Mouse (Mus musculus): ENCODE results near the gene Tfcp2. TPM values are rescaled to one million over a fixed set of nuclear protein-coding genes. Genes with fewer than 3 reads are reported as not detected.
A peak's percentile ranks its signal among the peaks of the same experiment; 100 is the strongest.
"Not testable (repeated sequence)": the region's sequence is repeated elsewhere in the genome, so short reads cannot be mapped to it uniquely, and the experiment has no call there.

Tfcp2 gene
- polyA plus RNA-seq, 1 experiment from 2014 or later, result 8.4 TPM

DNA sequence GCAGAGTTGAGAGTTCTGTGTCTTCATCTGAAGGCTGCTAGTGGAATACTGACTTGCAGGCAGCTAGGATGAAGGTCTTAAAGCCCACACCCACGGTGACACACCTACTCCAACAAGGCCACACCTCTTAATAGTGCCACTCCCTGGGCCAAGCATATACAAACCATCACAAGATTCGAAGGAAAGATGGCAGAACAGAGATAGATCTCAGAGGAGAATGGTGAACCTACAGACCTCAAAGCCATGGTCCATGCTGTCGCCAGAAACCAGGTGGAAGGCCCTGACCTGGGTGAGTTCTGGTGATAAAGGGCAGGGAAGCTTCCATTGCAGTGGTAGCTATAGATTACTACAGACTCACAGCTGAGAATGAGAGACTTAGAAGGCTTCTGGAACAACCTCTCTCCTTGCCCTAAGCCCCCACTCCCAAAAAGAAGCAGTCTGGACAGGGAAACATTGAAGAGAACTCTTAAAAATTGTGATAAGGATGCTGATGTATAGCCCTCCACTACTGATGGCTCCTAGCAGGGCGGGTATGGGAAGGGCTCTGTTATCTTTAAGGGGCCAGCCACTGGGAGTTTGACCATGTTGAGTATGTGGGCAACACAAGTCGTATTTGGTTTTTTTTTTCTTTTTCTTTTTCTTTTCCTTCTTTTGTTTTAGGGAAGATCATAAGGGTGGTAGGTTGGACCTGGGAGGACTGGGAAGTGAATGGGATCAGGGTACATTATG is 6.1 kb upstream of the Tfcp2 start:
- DNase-seq (ENCODE audit: low spot score), result no peak

- no peak for DNase-seq (ENCODE audit: low spot score)
These were observed 4.6 kb upstream of the Tfcp2 start for GRCm38 (mm10) chr15:100556378-100556777.

DNA sequence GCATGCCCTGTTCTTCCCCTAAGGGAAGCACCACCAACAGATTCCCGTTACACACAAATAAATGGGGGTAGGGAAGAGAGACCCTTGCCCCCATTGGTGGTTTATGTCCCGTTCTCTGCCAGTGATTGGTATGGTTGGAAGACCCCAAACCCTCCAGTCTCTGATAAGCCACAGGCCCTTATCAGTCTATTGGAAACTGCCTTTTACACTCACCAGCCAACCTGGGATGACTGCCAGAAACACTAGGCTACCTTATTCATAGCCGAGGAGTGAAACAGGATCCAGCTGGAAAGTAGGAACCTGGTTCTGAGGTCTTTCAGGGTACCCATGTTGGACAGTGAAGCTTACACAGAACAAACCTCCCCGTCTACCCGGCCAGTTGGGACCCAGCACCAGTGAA is 4.2 kb upstream of the Tfcp2 start:
- no peak for DNase-seq (ENCODE audit: low spot score)

DNA sequence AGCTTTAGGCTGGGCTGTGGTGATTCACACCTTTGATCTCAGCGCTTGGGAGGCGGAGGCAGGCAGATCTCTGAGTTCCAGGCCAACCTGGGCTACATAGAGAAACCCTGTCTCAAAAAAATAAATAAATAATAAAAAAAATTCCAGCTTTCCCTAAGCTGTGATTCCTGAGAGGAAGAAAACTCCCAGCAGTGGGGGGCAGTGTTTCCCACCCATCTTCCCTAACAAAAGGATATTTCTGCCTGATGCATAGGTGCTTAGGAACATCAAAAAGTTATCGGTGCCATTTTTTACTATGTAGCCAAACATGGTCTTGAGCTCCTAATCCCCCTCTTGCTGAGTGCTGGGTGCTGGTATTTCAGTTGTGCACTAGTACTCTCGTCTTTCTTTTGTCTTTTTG is 1.5 kb downstream of the Tfcp2 start:
- DNase-seq (ENCODE audit: low spot score), result no peak

DNA sequence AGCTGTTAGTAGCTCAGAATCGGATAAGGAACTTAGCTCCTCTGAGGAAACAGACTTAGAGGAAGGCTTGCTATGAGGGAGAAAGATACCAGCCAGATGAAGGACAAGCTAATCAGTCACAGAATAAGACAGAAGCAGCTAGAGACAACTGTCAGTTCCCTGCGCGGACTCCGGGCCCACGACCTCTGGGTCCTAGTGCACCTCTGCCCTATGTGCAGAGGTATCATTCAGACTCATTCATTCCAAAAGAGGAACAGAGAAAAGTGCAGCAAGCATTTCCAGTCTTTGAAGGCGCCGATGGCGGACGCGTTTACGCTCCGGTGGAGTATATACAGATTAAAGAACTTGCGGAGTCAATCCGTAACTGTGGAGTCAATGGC is 8.2 kb downstream of the Tfcp2 start:
- not testable (repeated sequence) for DNase-seq (ENCODE audit: low spot score)

DNA sequence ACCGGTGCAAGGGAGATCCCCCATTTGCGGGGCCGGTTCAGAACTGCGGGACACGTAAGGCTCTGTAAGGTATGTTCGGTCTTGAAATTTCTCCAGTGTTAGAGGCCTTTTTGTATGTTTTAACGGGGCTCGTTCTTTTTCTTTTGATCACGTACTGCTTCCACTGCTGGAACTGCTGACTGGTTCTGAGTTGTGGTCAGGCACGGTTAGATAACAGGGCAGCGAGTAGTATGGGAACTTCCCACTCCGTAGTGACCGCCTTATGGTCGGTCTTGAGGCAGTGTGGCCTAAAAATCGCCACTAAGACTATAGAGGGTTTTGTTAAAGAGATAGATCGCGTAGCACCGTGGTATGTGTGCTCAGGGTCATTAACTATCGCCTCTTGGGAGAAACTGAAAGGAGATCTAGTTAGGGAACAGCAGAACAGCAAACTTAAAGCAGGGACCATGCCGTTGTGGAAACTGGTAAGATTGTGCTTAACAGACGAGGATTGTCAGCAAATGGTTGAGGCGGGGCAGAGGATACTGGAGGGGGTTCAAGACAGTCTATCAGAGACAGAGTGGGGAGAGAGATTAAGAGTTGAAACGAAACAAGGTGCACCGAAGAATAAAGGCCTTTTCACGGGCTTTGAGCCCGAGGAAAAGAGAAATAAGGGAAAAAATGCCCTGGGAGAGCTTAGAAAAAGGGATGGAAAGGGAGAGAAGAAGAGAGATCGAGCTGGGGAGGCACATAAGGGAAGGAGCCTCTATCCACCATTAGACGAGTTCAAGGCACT is 8.7 kb downstream of the Tfcp2 start:
- DNase-seq (ENCODE audit: low spot score), result not testable (repeated sequence)

DNA sequence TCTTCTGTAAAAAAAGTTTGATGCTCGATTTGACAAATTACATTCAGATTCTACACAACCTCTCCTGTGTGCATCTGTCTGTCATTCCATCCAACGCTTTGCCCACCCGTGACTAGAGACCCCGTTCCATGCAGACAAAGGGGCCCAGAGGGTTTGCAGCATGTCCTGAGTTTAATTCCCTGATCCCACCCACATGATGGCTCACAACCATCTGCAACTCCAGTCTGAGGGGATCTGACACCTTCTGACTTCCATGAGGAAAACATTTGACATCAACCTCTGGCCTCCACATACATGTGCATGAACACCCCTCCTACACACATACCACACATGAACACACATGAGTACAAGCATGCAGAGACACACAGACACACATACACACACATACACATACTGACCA is 10.4 kb downstream of the Tfcp2 start:
- DNase-seq (ENCODE audit: low spot score), result no peak

- DNase-seq (ENCODE audit: low spot score), result not testable (repeated sequence)
These were observed 10.8 kb downstream of the Tfcp2 start for GRCm38 (mm10) chr15:100541001-100541400.

- DNase-seq (ENCODE audit: low spot score), result peak; percentile 31
These were observed 12.4 kb downstream of the Tfcp2 start for GRCm38 (mm10) chr15:100539411-100539810.

DNA sequence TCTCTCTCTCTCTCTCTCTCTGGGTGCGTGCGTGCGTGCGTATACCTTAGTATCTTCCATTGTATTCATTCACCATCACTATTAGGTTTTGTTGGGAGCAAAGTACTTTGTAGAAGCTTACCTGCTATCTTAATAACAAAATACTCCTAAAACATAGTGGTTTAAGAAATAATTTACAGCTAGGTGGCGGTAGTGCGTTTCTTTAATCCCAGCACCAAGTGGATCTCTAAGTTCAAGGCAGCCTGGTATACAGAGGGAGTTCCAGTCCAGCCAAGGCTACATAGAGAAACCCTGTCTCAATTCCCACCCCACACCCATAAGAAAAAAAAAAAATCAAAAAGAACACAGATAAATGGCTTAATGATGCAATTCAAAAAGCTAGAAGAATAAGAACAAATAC is 13.9 kb downstream of the Tfcp2 start:
- peak; percentile 77 for DNase-seq (ENCODE audit: low spot score)

DNA sequence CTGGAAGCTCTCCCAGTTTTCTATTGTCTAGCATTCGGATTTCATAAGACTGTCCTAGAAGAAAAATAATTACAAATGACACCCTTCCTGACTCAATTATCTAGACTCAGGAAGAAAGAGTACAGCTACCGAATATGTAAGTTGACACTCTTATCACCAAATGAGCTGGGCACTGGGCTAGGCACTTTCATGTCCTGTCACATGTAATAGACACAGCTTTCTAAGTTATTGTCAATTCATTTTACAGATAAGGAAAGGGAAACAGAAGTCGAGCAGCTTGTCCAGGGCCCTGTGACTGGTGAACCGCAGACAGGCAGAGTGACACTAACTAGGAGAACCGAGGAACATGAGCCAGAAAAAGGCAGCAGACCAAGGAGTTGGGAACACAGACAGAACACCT is 23.9 kb downstream of the Tfcp2 start:
- DNase-seq (ENCODE audit: low spot score), result no peak

DNA sequence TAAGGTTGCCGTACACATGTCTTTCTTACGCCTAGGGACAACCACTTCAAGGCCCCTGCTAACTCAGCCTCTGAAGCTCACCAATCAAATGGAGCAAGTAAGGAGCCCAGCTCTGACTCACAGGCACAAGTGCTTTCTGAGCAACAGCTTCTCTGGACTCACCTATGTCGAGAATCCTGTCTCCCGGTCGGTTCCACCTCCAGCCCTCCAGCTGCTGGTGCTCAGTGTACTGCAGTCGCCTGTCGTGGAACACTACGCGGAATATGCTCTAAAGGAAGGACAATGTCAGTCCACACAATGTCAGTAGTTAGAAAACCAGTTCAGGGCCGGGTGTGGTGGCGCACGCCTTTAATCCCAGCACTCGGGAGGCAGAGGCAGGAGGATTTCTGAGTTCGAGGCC is 26.4 kb downstream of the Tfcp2 start:
- no peak for DNase-seq (ENCODE audit: low spot score)

DNA sequence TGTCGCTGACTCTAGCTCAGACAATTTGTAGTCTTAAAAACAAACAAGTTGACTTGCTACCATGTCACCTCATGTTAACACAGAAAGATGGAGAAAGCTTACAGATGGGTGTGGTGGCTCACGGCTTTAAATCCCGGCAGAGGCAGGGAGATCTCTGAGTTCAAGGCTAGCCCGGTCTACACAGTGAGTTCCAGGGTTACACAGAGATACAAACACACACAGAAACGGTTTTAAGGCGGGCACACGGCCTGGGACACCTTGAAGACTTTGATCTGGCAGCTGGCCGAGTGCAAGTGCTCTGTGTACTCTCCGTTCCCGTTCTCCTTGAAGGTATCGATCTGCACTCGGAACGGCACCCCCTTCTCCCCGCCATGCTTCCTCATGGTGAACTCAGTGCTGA is 31.5 kb downstream of the Tfcp2 start:
- DNase-seq (ENCODE audit: low spot score), result no peak

DNA sequence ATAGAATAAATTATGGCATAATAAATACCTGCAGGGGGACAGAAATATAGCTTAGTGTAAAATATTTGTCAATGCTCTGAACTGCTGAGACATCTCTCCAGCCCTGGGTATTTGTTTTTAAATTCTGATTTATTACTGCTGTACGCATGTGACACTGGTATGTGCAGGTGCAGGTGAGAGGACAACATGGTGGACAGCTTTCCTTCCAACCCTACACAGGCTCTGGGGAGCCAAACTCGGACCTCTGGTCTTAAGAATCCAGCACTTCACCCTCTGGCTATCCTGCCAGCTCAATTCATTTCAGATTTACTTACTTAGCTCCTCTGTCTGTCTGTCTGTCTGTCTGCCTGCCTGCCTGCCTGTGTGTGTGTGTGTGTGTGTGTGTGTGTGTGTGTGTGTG is 36.7 kb downstream of the Tfcp2 start:
- no peak for DNase-seq (ENCODE audit: low spot score)

DNA sequence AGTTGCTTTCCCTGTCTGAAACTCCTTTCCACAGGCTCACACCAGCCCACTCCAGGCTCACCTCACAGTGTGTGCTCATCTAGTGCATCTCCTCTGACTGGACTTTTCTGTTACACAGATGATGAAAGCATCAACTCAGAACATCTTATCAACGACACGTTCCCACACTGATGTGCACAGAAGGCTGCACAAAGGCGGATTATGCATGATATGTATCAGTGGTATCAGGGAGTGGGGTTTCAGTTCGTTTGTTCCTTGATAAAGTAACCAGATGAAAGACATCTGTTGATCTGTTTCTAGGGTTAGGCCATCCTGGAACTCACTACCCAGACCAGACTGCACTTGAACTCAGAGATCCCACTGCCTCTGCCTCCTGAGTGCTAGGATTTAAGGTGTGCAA is 38.4 kb downstream of the Tfcp2 start:
- DNase-seq (ENCODE audit: low spot score), result no peak

DNA sequence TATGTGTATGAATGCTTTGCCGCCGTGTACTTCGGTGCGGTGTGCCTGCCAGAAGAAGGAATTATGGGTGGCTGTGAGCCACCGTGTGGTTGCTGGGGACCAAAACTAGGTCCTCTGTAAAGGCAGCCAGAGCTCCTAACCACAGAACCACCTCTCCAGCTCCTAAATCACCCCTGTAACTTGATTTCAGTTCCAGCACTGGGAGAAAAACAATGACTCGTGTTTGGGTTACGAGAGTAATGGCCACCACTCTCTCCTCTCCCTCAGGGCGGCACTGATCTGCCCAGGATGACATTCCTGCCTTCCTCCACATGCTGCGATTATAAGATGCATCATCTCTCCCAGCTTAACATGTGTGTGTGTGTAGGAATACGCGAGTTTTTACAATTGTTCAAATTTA is 41.7 kb downstream of the Tfcp2 start:
- DNase-seq (ENCODE audit: low spot score), result no peak

GRCm38 (mm10) chr15:100508454-100509167 is 43.2 kb downstream of the Tfcp2 start:
- DNase-seq (ENCODE audit: low spot score), result no peak

GRCm38 (mm10) chr15:100499506-100499905 is 52.3 kb downstream of the Tfcp2 start:
- DNase-seq (ENCODE audit: low spot score), result not testable (repeated sequence)

DNA sequence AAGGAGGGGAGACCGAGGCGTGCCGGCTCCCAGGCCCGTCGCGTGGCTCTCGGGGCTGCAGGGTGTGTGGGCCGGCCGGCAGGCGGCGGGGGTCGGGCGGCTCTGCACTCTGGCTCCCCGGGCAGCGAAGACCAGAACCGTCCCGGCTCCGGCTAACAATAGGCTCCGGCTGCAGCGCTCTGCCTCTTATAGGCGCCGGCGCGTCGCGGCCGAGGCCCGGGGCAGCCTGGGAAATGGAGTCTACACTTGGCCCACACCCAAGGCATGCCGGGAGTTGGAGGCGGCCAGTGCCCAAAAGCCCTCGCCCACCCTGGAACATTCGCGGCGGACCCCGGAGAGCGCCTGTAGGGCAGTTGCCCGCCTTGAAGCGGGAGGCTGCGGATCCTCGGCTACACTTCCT is 56.7 kb downstream of the Tfcp2 start, which contains the start of gene Csrnp2:
Gene Csrnp2, minus strand, starts transcription at position 387 of the 400 bp plus-strand sequence.
- DNase-seq (ENCODE audit: low spot score), result peak; percentile 89

DNA sequence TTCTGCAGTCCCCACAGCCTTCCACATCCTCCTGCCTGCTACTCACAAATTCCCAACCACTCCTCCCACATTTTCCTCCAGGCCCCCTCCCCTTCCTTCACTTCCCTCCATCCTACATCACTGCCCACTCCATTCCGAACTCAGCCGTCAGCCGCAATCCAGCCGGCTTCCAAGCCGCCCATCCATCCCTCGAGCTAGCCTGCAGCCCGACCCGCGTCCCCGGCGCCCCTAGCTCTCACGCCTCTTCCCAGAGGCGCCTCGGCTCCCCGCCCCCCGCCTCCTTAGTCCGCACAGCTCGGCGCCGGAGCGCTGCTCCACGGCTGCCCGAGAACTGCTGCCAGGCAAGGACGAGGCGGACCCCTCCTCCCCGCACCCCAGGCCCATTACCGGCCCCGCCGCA is 57.2 kb downstream of the Tfcp2 start:
- DNase-seq (ENCODE audit: low spot score), result no peak

DNA sequence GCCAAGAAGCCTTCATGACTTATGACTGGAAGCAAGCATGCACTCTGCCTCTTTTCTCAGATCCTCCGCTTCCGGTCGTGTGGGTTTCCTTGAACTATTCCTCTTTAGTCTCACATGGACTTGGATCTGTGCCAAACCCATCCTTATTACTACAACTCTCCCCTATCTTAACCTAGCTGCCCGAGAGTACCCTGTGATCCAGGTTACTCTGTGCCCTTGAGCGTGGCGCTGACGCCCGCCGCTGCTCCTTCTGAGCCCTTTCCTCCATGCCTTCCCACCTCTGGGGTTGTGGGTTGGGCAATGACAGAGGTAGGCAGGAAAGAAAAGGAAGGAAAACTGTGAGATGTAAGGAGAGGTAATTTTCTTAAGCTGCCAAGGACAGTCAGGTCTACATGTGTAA is 59.8 kb downstream of the Tfcp2 start:
- DNase-seq (ENCODE audit: low spot score), result no peak

GRCm38 (mm10) chr15:100489263-100489662 is 62.5 kb downstream of the Tfcp2 start:
- DNase-seq (ENCODE audit: low spot score), result no peak
